Mouse (Mus musculus) gastrocnemius, postnatal 36 days (tissue): ENCODE measurements around the gene Lipo1. TPM values are rescaled to one million over a fixed set of nuclear protein-coding genes. Genes with fewer than 3 reads are reported as not detected.
"Not testable (repeated sequence)": the region's sequence is repeated elsewhere in the genome, so short reads cannot be mapped to it uniquely, and the experiment has no call there.

Source experiments
- DNase-seq, 2 experiments: peaks; one replicate each; pipeline ENCODE4 v3.0.0; 2022
- intact Hi-C: fragments of 180-260 bp; cut with DNase I; formaldehyde crosslinking; loops from one replicate; pipeline ENCODE4 v1.15.1; 2025
- long read RNA-seq, 2 experiments: library from polyadenylated mRNA; stranded (forward); transcript quantifications; one replicate each; pipeline ENCODE4 v2.0.0; 2021
- total RNA-seq, 2 experiments: library from RNA; stranded (reverse); gene quantifications; 2 replicates each; pipeline ENCODE4 v1.2.3; 2021

The Lipo1 gene
- total RNA-seq: not detected
- long read RNA-seq, experiment 1: 0 reads
- long read RNA-seq, experiment 2: 0 reads

DNA sequence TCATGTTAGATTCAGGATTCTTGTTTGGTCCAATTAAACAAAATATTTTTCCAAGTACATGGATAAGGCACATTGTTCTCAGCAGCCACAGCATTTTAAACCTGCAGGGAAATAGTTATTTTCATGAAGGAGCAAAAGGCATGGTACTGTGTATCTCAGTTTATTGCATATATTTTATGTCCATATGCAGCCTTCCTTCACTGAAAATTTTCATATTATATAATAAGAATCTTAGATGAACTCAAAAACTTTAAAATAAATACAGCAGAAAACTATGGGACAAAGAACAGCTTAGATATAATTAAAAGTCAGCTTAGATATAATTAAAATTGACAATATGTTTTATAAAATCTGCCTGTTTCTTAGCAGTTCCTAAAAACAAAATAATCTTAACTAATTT lies at the start of gene Lipo1:
Lipo1 (minus strand) TSS at position 101 of the 400 bp plus-strand sequence.
- intact Hi-C loops, DNase-seq: not testable (repeated sequence)

DNA sequence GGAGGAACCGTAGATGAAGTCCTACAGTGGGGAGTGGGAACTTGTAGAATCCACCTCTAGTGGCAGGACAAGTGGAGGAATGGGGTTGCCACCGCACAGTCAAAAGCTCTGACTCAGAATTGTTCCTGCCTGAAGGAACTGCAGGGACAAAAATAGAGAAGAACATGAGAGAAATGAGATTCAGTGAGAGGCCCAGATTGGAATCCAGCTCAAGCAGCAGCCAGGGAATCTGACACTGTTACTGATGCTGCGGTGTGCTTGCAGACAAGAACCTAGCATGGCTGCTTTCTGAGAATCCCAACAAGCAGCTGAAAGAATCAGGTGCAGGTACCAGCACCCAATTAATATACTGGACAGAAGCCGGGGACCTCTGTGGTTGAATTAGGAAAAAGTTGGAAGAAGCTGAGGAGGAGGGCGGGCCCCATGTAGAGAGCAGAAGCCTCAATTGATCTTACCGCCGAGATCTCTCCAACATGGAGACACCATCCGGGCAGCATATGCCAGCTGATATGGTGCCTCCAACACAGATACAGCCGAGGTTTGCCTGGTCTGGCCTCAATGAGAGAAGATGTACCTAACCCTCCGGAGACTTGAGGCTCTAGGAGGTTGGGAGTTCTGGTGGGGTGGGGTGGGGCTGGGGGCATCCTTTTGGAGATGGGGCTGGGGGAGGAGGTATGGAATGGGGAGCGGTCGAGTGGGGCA lies 532 bp downstream of the Lipo1 start:
- no peak for DNase-seq

DNA sequence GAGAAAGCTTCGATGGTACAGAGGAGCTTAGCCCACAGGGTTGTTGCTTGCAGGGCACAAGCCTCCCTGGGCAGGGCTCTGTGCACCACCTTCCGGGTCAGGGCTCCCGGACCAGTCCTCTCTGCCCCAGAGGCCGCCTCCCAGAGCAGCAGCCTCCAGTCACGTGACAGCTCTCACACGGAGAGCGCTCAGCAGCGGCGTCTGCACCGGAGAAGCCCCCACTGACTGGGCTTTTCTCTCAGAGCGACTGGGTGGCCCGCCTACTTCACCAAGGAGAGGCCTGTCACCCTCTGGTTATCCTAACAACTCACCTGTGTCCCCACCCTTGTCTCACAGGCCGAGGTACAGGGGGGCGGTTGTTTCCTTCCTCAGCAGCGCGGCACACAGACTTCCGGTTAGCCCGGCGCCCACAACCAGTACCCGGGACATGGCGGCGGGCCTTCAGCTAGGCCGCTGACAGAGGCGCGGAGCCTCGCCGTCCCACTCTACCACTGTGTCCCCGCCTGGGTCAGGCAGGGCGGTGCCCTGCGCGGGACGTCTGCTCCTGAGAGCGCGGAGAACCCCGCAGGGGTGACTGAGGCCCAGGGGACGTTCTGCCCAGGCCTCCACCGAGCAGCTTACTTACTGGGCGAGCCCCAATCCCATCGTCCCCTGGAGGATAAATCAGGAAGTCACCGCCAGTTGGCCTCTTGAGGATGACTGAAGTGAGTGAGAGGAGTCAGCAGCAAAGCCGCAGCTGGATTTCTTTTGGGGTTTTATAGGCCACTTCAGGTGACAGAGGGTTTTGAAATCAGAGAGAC lies 25.8 kb downstream of the Lipo1 start, which contains the start of gene Lipo3:
Lipo3 (minus strand) TSS at position 665 of the 800 bp plus-strand sequence.
- intact Hi-C loops: not testable (repeated sequence)
- DNase-seq: peak; percentile 4 to 14

More for the DNA sequence above, 532 bp downstream of the Lipo1 start:
- intact Hi-C loops: no loop called here

DNA sequence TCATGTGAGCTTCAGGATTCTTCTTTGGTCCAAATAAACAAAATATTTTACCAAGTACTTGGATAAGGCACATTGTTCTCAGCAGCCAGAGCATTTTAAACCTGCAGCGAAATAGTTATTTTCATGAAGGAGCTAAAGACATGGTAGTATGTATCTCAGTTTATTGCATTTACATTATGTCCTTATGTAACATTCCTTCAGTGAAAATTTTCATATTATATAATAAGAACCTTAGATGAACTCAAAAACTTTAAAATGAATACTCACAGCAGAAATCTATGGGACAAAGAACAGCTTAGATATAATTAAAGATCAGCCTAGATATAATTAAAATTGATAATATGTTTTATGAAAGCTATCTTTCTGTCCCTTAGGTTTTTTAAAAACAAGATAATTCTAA lies 36.0 kb downstream of the Lipo1 start, which contains the start of gene Lipo2:
Lipo2 (minus strand) TSS at position 101 of the 400 bp plus-strand sequence.
- DNase-seq, intact Hi-C loops: not testable (repeated sequence)

Other genes starting within 250 kb of the Lipo1 start
- gene Gm8978, start 162.2 kb downstream of the Lipo1 start, total RNA-seq: not detected
- gene Lipo2, start 36.1 kb downstream of the Lipo1 start, total RNA-seq: not detected
- 1 to 10 TPM; 4.3 to 4.6 TPM for gene Lipo3, start 25.5 kb downstream of the Lipo1 start, total RNA-seq
- not detected for gene Lipf, start 173.7 kb upstream of the Lipo1 start, total RNA-seq
- gene Lipk, start 220.8 kb upstream of the Lipo1 start, total RNA-seq: not detected